Mouse (Mus musculus): ENCODE data around the gene Dnaic2.

DNA sequence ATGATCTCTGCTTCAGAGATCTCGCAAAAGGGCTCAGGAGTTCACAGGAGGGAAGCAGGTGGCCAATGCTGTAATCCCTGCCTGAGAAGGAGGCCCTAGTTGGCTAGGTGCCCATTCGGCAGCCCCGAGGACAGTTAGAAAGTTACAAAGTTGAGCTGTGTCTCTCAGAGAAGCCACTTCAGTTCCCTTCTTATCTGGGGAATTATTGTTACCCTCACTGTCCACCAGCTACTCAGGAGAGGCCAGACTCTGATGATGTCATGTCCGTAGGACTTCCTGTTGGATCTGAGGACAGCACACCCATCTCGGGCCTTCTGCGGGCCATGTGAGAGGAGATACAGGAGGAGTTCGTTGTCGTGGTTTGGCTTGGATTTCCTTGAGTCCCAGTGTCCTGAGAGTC is 47.6 kb upstream of the Dnaic2 start:
- no peak for TF ChIP-seq POLR2A (IDR thresholded peaks at IDR 0.05; ENCODE audit: insufficient read length, low read depth)
- no peak for TF ChIP-seq REST (IDR thresholded peaks at IDR 0.05; ENCODE audit: insufficient read depth, insufficient read length)
- TF ChIP-seq MYOG (IDR thresholded peaks at IDR 0.05; ENCODE audit: control insufficient read depth in 1 of 3, insufficient read depth in 1 of 3, insufficient read length in 2 of 3, low read depth in 2 of 3) = no peak
- TF ChIP-seq CEBPB (IDR thresholded peaks at IDR 0.05; ENCODE audit: insufficient read depth, poor library complexity, severe bottlenecking) = no peak
- no peak for TF ChIP-seq TCF12 (IDR thresholded peaks at IDR 0.05; ENCODE audit: insufficient read depth, poor library complexity, severe bottlenecking)
- no peak for TF ChIP-seq USF1 (IDR thresholded peaks at IDR 0.05; ENCODE audit: low read depth)
- no peak for TF ChIP-seq POLR2AphosphoS2 (IDR thresholded peaks at IDR 0.05; ENCODE audit: insufficient read length, low read depth)
- no peak for TF ChIP-seq E2F4 (IDR thresholded peaks at IDR 0.05; ENCODE audit: insufficient read depth)
- TF ChIP-seq MAX (IDR thresholded peaks at IDR 0.05; ENCODE audit: low read depth) = no peak
- TF ChIP-seq SRF (IDR thresholded peaks at IDR 0.05; ENCODE audit: control insufficient read depth, insufficient read length, low read depth) = no peak
- no peak for TF ChIP-seq MYOD1 (IDR thresholded peaks at IDR 0.05; ENCODE audit: control insufficient read depth in 1 of 3, insufficient read length in 2 of 3, low read depth in 2 of 3)
- TF ChIP-seq TCF3 (IDR thresholded peaks at IDR 0.05; ENCODE audit: insufficient read length, low read depth) = no peak

All from myocyte (in vitro differentiated cells).